Mouse (Mus musculus): ENCODE measurements at regions not wholly inside any gene's neighbourhood (a gene's known extent, or its start where the extent isn't known, plus 50 kb on each side); places are given as distances from the start of the nearest gene placed in this dataset.
A peak's percentile ranks its signal among the peaks of the same experiment; 100 is the strongest.

DNA sequence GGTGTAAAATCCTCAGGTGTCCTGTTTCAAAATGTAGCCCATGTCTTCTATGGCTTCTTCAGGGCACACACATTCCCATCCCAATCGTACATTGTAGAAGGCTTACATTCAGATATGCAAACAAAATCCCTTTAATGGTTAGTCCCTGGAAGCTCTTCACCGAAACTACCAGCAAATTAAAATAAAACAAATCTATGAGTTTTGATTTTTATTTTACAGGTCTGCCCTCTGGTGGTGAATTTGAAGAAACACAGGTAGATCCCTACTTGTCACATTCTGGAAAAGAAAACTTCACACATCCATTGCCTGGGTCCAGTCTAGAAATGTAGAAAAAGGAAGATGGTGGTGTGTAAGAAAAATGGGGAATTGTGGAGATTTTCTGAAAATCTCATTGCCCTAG, 51.5 kb upstream of the Slc25a36 start:
- TF ChIP-seq CTCF (conservative IDR thresholded peaks at IDR 0.05; ENCODE audit: low read length) = peak; percentile 71
- TF ChIP-seq POU5F1 (IDR thresholded peaks at IDR 0.05; ENCODE audit: borderline replicate concordance, low read length) = no peak

Measured in E14TG2a.4 (cell line).